Mouse (Mus musculus): ENCODE results near the gene Cyb5d1. TPM values are rescaled to one million over a fixed set of nuclear protein-coding genes. Genes with fewer than 3 reads are reported as not detected.

Cyb5d1 gene
- polyA plus RNA-seq, 1 experiment from 2014 or later = 16.6 TPM

DNA sequence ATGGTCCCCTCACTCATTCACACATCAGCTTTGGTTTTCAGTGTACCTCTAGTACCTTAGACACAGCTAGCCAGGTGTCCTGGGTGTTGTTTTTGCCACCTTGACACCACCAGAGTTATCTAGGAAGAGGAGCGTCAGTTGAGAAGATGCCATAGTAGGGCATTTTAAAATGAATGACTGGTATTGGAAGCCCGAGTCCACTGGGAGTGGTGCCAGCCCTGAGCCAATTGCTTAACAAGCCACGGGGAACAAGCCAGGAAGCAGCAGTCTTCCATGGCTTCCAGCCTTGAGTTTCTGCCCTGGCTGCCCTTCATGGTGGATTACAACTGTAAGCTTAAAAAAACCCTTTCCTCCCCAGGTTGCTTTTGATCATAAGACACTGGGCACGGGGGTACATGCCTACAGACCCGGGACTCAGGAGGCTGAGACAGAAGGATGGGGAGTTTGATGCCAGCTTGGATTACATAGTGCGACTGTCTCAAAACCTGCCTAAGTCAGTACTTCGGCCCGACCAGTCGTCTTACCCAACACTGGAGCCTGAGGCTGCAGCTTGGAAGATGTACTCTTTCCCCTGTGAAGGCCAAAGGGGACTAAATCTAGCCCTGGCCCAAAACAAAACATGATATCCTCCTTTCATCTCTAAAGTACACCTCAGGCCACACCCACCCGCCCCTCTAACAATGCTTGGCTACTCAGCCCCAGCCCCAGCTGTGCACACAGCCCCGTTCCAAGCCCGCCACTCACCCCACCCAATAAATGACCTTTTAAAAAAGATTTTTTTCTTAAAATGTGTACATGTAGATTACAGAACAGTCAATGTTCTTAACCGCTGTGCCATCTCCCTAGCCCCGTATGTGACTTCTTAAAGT is 5.7 kb downstream of the Cyb5d1 start:
- Histone ChIP-seq H3K9me3 (replicated peaks; ENCODE audit: low read length) (no peaks in the 10 kb centered on the region), H3K27ac (no peak overlapping the region), H3K4me2 (ENCODE audit: low read length) (no peak overlapping the region), H3K36me3 (ENCODE audit: insufficient read depth, low read length) (no peaks in the 10 kb centered on the region), H3K4me3 (replicated peaks; ENCODE audit: low read depth, low read length) (no peak overlapping the region), H3K27me3 (ENCODE audit: insufficient read depth, low read length) (no peaks in the 10 kb centered on the region), H3K4me1 (replicated peaks; ENCODE audit: insufficient read depth, low read length) (no peaks in the 10 kb centered on the region), H3K9ac (ENCODE audit: low read depth, low read length) (no peak overlapping the region)
- DNase-seq (ENCODE audit: low spot score) (no peak), ATAC-seq (replicated peaks; ENCODE audit: low FRiP score, low read depth) (no peak)
- TF ChIP-seq CTCF (IDR thresholded peaks at IDR 0.05; ENCODE audit: low read depth) = no peak
- 52% methylated on average over 14 of the region's 14 CpGs for WGBS

DNA sequence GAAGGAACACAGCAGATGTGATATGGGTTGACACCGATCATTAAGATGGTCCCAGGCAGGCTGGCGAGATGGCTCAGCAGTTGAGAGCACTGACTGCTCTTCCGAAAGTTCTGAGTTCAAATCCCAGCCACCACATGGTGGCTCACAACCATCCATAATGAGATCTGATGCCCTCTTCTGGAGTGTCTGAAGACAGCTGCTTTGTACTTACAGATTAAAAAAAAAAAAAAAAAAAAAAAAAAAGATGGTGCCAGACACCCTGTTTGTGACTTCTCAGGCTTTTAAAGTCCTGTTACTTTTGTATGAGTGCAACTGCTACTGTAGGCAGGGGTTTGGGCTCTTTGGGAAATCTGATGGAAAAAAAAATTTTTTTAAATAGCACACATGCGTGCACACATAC is 6.8 kb downstream of the Cyb5d1 start:
- ATAC-seq (replicated peaks; ENCODE audit: low FRiP score, low read depth) (no peak), DNase-seq (ENCODE audit: low spot score) (no peak)
- no peak overlapping the region for H3K4me2 ChIP-seq (ENCODE audit: low read length)
- no peaks in the 10 kb centered on the region for H3K27me3 ChIP-seq (ENCODE audit: insufficient read depth, low read length)
- H3K4me1 ChIP-seq (replicated peaks; ENCODE audit: insufficient read depth, low read length) = no peaks in the 10 kb centered on the region
- 96% methylated on average over 4 of the region's 4 CpGs for WGBS
- no peak overlapping the region for H3K27ac ChIP-seq
- no peaks in the 10 kb centered on the region for H3K36me3 ChIP-seq (ENCODE audit: insufficient read depth, low read length)
- TF ChIP-seq CTCF (IDR thresholded peaks at IDR 0.05; ENCODE audit: low read depth) = peak; percentile 36; the same call in 1 of the 2 replicates
- H3K9ac ChIP-seq (ENCODE audit: low read depth, low read length) = no peak overlapping the region
- H3K9me3 ChIP-seq (replicated peaks; ENCODE audit: low read length) = no peaks in the 10 kb centered on the region
- H3K4me3 ChIP-seq (replicated peaks; ENCODE audit: low read depth, low read length) = no peak overlapping the region

DNA sequence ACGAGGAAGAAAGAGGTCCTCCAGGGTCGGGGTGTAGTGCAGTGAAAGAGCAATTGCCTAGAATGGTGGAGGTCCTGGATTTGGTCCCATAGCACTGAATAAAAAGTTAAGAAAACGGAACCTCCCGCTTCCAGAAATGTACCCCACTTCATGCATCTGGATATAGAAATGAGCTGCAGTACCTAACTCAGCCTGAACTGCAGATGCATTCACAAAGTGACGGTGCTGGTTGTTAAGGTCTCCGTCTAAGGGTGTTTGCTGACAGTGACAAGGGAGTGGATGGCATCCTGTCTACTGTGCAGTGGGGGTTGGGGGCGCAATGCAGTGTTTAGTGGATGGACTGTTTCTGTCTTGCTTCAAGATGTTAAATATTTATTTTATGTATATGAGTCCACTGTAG is 8.7 kb downstream of the Cyb5d1 start:
- Histone ChIP-seq H3K36me3 (ENCODE audit: insufficient read depth, low read length) (no peaks in the 10 kb centered on the region), H3K4me3 (replicated peaks; ENCODE audit: low read depth, low read length) (no peak overlapping the region), H3K27ac (no peak overlapping the region), H3K9me3 (replicated peaks; ENCODE audit: low read length) (no peaks in the 10 kb centered on the region), H3K9ac (ENCODE audit: low read depth, low read length) (no peak overlapping the region), H3K4me2 (ENCODE audit: low read length) (no peak overlapping the region), H3K27me3 (ENCODE audit: insufficient read depth, low read length) (no peaks in the 10 kb centered on the region), H3K4me1 (replicated peaks; ENCODE audit: insufficient read depth, low read length) (no peaks in the 10 kb centered on the region)
- DNase-seq (ENCODE audit: low spot score) (no peak), ATAC-seq (replicated peaks; ENCODE audit: low FRiP score, low read depth) (no peak)
- 78% methylated on average over 7 of the region's 7 CpGs for WGBS
- TF ChIP-seq CTCF (IDR thresholded peaks at IDR 0.05; ENCODE audit: low read depth) = peak; percentile 48

GRCm38 (mm10) chr11:69384979-69385378 is 10.5 kb downstream of the Cyb5d1 start:
- TF ChIP-seq CTCF (IDR thresholded peaks at IDR 0.05; ENCODE audit: low read depth) = no peak
- H3K4me3 ChIP-seq (replicated peaks; ENCODE audit: low read depth, low read length) = no peak overlapping the region
- H3K9me3 ChIP-seq (replicated peaks; ENCODE audit: low read length) = no peaks in the 10 kb centered on the region
- no peak overlapping the region for H3K4me2 ChIP-seq (ENCODE audit: low read length)
- WGBS = 58% methylated on average over 6 of the region's 6 CpGs
- ATAC-seq (replicated peaks; ENCODE audit: low FRiP score, low read depth) (peak; percentile 50; the same call in 1 of the 2 replicates), DNase-seq (ENCODE audit: low spot score) (no peak)
- H3K36me3 ChIP-seq (ENCODE audit: insufficient read depth, low read length) = no peaks in the 10 kb centered on the region
- no peaks in the 10 kb centered on the region for H3K27me3 ChIP-seq (ENCODE audit: insufficient read depth, low read length)
- peak overlapping the region; percentile 47; the same call in 1 of the 2 replicates for H3K27ac ChIP-seq
- no peak overlapping the region for H3K9ac ChIP-seq (ENCODE audit: low read depth, low read length)
- H3K4me1 ChIP-seq (replicated peaks; ENCODE audit: insufficient read depth, low read length) = no peaks in the 10 kb centered on the region

- no peak overlapping the region for H3K4me2 ChIP-seq (ENCODE audit: low read length)
- DNase-seq (ENCODE audit: low spot score) (peak; percentile 30), ATAC-seq (replicated peaks; ENCODE audit: low FRiP score, low read depth) (0 out of 2 replicates have a peak, but pooled peaks have one; percentile 22)
- no peaks in the 10 kb centered on the region for H3K9me3 ChIP-seq (replicated peaks; ENCODE audit: low read length)
- WGBS = 51% methylated on average over 10 of the region's 10 CpGs
- 0 out of 2 replicates have a peak overlapping the region, but pooled peaks have one; percentile 13 for H3K9ac ChIP-seq (ENCODE audit: low read depth, low read length)
- TF ChIP-seq CTCF (IDR thresholded peaks at IDR 0.05; ENCODE audit: low read depth) = no peak
- no peaks in the 10 kb centered on the region for H3K27me3 ChIP-seq (ENCODE audit: insufficient read depth, low read length)
- no peaks in the 10 kb centered on the region for H3K36me3 ChIP-seq (ENCODE audit: insufficient read depth, low read length)
- no peak overlapping the region for H3K4me3 ChIP-seq (replicated peaks; ENCODE audit: low read depth, low read length)
- H3K27ac ChIP-seq = no peak overlapping the region
- no peaks in the 10 kb centered on the region for H3K4me1 ChIP-seq (replicated peaks; ENCODE audit: insufficient read depth, low read length)
Observed at GRCm38 (mm10) chr11:69382478-69383105, 12.8 kb downstream of the Cyb5d1 start.

DNA sequence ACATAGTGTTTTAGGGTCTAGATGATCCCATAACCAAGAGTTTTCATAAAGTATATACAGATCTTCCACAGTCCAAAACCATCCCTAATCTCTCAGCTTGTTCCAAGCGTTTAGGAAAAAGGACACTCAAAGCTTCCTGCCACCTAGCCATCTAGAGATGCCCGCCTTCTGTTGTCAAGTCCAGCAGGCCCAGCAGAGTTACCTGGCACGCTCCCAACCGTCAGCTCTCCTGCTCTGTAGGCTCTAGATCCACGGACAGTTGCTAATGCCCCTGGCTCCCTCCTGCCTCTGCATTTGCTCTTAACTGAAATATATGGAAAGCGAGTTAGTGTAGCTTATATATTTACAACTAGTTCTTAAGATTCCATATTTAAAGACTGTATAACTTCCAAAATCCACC is 14.1 kb downstream of the Cyb5d1 start:
- Histone ChIP-seq H3K27ac (no peak overlapping the region), H3K4me3 (replicated peaks; ENCODE audit: low read depth, low read length) (no peak overlapping the region), H3K9ac (ENCODE audit: low read depth, low read length) (no peak overlapping the region), H3K27me3 (ENCODE audit: insufficient read depth, low read length) (no peaks in the 10 kb centered on the region), H3K4me1 (replicated peaks; ENCODE audit: insufficient read depth, low read length) (no peaks in the 10 kb centered on the region), H3K4me2 (ENCODE audit: low read length) (no peak overlapping the region), H3K36me3 (ENCODE audit: insufficient read depth, low read length) (0 out of 2 replicates have a peak, but pooled peaks cover 3% of the 10 kb centered on the region), H3K9me3 (replicated peaks; ENCODE audit: low read length) (no peaks in the 10 kb centered on the region)
- ATAC-seq (replicated peaks; ENCODE audit: low FRiP score, low read depth) = no peak
- WGBS = 77% methylated on average over 6 of the region's 6 CpGs
- TF ChIP-seq CTCF (IDR thresholded peaks at IDR 0.05; ENCODE audit: low read depth) = no peak
- DNase-seq (ENCODE audit: low spot score) = no peak
